Mouse (Mus musculus): ENCODE data around the gene A930017K11Rik. TPM values are rescaled to one million over a fixed set of nuclear protein-coding genes. Genes with fewer than 3 reads are reported as not detected.

The A930017K11Rik gene
- polyA plus RNA-seq (2015; fragmentation: Nextera tagmentation; extraction: Ambion mirVana) = 0.19 and 0.31 TPM in 2 replicates

DNA sequence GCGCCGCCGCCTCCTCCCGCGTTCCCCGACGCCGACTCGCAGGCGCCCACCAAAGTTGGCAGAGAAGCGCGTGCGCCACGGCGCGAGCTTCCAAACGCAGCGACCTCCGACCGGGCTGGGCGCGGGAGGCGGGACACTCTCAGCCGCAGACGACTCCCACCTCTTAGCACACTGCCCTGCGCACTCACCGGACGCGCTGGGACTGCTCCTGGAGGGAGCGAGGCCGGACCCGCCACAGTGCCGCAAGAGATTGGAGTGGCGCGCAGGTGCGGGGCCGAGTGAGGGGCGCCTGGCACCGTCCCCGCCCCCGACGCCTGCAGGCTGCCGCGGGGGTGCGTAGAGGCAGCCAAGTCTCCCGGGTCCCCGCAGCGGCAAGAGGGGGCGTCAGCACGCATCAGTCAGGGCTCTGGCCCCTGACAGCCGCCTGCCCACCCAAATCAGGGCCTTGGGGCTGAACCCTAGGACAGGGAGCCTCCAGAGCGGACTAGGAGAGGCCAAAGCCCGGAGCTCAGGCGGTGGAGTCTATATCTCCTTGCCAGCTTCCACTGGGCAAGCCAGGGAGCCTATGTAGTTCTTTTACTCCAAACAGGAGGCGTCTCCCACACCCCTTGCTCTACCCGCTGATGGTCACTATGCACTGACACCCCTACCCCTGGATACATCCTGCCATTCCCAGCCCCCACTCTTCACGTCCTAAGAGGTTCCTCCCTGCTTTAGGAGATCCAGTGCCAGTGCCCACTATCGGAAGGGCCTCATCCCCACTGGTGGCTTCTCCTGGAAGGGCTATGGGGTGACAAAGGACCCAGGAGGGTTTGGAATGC is at the start of gene A930017K11Rik:
A930017K11Rik (minus strand) TSS at position 763 of the 821 bp plus-strand sequence.
- peak within 1 kb of the TSS; percentile 58 for H3K9ac ChIP-seq
- under 1% methylated on average over 58 of the region's 58 CpGs for WGBS
- peaks cover 55% of the 10 kb centered on the region for H3K27me3 ChIP-seq

DNA sequence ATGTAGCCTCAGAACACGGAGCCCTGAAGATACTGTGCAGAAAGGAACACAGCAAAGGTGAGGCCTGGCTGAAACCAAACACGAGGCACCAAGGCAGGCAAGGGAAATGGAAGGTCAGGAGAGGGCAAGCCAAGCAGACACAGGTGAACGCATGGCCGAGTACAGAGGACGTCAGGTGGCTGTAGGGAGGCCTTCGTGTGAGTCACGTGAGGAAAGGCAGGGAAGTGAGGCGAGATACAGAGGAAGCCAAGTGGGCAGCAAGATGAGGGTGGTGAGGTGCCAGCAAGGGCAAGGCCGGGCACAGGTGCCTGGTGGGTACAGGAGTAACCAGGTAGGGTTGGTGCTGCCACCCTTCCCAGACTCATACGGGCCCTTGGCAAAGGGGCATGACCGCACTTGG is 46.1 kb upstream of the A930017K11Rik start:
- no peak overlapping the region for H3K4me2 ChIP-seq (replicated peaks)
- H3K4me3 ChIP-seq = no peak overlapping the region
- no peaks in the 10 kb centered on the region for H3K9me3 ChIP-seq
- no peak overlapping the region for H3K9ac ChIP-seq
- H3K4me1 ChIP-seq = no peaks in the 10 kb centered on the region
- no peaks in the 10 kb centered on the region for H3K27me3 ChIP-seq
- WGBS = 92% methylated on average over 11 of the region's 11 CpGs
- H3K27ac ChIP-seq = no peak overlapping the region
- peaks cover 56% of the 10 kb centered on the region for H3K36me3 ChIP-seq
- no peak for ATAC-seq (ENCODE audit: low FRiP score, low read depth)

More for the DNA sequence above, at the start of gene A930017K11Rik:
- H3K27ac ChIP-seq = no peak within 1 kb of the TSS
- peak within 1 kb of the TSS; percentile 80 for H3K4me2 ChIP-seq (replicated peaks)
- peaks cover 15% of the 10 kb centered on the region for H3K4me1 ChIP-seq
- ATAC-seq (ENCODE audit: low FRiP score, low read depth) = peak; percentile 11; the same call in 1 of the 2 replicates
- H3K4me3 ChIP-seq = peak within 1 kb of the TSS; percentile 47
- no peaks in the 10 kb centered on the region for H3K9me3 ChIP-seq
- H3K36me3 ChIP-seq = no peaks in the 10 kb centered on the region

DNA sequence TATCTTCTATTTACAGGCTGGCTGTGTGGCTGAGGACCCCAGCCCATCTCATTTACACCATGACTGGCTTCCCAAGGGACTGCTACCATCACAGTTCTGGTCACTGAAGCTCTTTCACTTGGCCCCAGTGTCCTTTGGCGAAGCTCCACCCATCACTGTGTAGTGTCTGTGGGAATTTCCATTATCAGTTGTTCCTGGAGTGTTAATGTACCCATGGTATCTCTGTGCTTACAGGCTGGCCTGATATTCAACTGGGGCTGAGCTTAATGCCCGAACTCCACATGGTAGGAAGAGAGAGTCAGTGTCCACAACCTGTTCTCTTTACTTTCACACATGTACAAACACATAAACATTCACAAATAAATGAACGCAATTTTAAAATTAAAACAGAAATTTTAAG is 41.1 kb upstream of the A930017K11Rik start:
- H3K4me3 ChIP-seq = no peak overlapping the region
- no peak for ATAC-seq (ENCODE audit: low FRiP score, low read depth)
- no peaks in the 10 kb centered on the region for H3K4me1 ChIP-seq
- no peak overlapping the region for H3K4me2 ChIP-seq (replicated peaks)
- H3K9me3 ChIP-seq = no peaks in the 10 kb centered on the region
- 90% methylated on average over 3 of the region's 3 CpGs for WGBS
- no peaks in the 10 kb centered on the region for H3K27me3 ChIP-seq
- H3K36me3 ChIP-seq = peaks cover 73% of the 10 kb centered on the region
- H3K9ac ChIP-seq = no peak overlapping the region
- H3K27ac ChIP-seq = no peak overlapping the region

DNA sequence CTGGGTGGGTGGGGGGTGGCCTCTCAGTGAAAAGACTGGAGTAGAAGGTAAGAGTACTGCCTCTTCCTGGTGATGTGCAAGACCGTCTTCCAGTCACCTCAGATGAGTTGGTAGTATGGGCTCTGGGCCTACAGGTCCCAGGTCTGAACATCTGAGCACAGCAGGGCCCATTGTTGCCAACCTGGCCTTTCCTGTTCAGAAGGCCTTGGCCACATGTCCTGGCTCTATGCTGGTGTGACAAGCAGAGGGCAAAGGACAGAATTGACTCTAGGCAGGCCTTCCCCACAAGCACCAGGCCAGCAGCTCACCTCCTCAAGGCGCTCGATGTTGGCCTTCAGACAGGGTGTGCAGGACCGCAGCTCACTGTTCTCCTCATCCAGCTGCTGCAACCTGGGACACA is 39.9 kb upstream of the A930017K11Rik start:
- peaks cover 61% of the 10 kb centered on the region for H3K36me3 ChIP-seq

DNA sequence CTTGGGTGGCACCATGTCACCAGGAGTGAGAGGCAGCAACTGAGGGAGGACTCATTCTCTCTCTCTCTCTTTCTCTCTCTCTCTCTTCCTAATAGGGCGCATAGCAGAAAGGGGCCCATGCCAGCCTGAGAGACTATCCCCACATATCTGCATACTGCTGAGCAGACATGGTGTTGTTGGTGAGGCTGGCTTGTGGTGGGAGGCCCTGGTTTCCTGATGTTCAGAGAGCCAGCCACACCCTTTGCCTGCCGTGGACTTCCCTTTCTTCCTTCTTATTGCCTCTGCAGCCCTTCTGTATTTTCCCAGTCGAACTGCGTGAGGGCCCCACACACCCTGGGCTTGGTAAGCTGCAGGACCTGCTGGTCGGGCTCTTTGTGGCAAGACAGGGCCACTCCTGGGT is 38.0 kb upstream of the A930017K11Rik start:
- H3K4me3 ChIP-seq = no peak overlapping the region
- no peak for ATAC-seq (ENCODE audit: low FRiP score, low read depth)
- H3K27me3 ChIP-seq = no peaks in the 10 kb centered on the region
- no peak overlapping the region for H3K9ac ChIP-seq
- 86% methylated on average over 5 of the region's 5 CpGs for WGBS
- H3K9me3 ChIP-seq = no peaks in the 10 kb centered on the region
- H3K4me1 ChIP-seq = peaks cover 4% of the 10 kb centered on the region; the same call in 1 of the 2 replicates
- no peak overlapping the region for H3K4me2 ChIP-seq (replicated peaks)
- peaks cover 54% of the 10 kb centered on the region for H3K36me3 ChIP-seq
- H3K27ac ChIP-seq = no peak overlapping the region

More for the DNA sequence above, 39.9 kb upstream of the A930017K11Rik start:
- Histone ChIP-seq H3K27ac (no peak overlapping the region), H3K9ac (no peak overlapping the region), H3K4me3 (no peak overlapping the region), H3K27me3 (no peaks in the 10 kb centered on the region), H3K4me1 (no peaks in the 10 kb centered on the region), H3K4me2 (replicated peaks) (no peak overlapping the region), H3K9me3 (no peaks in the 10 kb centered on the region)
- 97% methylated on average over 4 of the region's 4 CpGs for WGBS
- ATAC-seq (ENCODE audit: low FRiP score, low read depth) = no peak

DNA sequence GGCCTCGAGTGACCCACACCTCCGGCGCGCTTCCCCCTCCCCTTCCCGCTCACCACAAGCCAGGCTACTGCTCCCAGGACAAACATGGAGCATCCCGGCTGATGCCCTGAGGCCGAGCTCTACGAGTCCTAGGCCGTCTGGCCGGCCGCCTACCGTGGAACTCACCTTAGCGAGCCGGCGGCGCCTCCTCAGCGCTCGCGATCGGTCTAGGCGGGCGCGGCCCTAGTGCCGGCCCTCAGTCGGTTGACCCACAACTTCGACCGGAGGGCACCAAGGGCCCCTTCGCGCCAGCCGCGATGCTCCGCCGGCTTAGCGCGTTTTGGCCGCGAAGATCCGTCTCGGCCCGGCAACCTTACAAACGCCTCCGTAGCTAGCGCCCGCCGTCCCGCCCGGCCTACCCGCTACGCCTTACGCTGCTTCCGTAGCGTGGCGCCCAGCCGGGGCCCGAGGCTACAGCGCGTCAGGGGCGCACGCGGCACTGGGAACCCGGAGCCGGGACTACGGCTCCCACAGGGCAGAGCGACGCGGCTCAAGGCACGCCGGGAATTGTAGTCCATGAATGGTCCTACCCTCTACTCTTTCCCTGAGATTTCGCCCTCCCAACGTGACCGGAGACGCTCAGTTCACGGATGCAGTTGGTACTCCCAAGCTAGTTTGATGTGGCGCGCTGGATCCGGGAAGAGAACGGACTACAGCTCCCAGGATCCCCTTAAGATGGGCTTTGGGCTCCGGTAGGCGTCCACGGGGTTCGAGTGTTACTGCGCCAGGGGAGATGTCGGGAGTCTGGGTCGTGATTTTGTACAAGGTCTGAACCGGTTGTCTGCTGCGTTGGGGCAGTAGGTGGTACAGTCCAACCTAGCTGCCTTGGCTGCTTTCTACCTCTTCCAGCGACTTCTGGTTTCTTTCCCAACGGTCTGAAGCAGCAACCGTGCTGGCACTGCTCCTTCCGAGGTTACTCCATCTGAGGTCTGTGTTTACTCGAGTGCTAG is 33.2 kb upstream of the A930017K11Rik start, which contains the start of gene Capn15:
Capn15 (minus strand) TSS at position 491 of the 989 bp plus-strand sequence.
- Histone ChIP-seq H3K4me2 (replicated peaks) (peak within 1 kb of the TSS; percentile 82), H3K4me3 (peak within 1 kb of the TSS; percentile 74), H3K9ac (peak within 1 kb of the TSS; percentile 87), H3K9me3 (no peaks in the 10 kb centered on the region), H3K27me3 (no peaks in the 10 kb centered on the region), H3K4me1 (peaks cover 24% of the 10 kb centered on the region), H3K27ac (peak within 1 kb of the TSS; percentile 86), H3K36me3 (peaks cover 16% of the 10 kb centered on the region)
- ATAC-seq (ENCODE audit: low FRiP score, low read depth) = peak; percentile 99
- under 1% methylated on average over 90 of the region's 91 CpGs for WGBS

DNA sequence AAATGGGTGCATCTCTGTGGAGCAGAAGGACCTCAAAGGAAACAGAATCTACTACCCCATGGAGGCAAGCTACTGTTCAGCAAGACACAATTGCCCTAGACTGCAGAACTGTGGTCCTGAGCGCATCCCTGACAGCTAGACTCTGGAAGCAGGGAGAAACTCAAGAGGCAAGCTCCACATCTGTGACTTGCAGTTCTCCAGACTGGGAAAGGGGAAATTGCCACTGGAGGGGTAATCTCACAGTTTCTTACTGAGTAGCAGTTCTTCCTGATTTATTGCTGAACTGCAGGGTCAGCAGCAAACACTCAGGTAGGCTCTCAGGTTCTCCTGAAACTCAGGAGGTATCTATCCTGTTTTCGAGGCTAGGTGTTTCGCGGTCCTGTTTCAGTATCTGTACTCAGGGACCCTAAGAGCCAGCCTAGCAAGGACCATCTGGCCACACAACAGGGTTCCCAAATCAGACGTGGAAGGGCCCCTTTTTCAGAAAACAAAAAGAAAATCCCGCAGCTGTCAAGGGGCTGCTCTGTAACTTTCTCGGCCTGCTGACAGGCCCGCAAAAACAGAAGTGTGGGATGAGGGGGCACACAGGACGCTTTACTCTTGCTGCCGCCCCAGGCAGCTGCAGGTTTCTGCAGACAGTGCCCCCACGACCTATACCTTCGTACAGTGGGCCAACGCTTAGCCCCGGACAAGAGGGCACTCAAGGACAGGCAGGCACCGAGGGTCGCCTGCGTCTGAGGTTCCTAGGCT is 32.4 kb upstream of the A930017K11Rik start:
- H3K9me3 ChIP-seq = no peaks in the 10 kb centered on the region
- peak overlapping the region; percentile 86; the same call in 1 of the 2 replicates for H3K27ac ChIP-seq
- peaks cover 7% of the 10 kb centered on the region for H3K36me3 ChIP-seq
- 0 out of 2 replicates have a peak, but pooled peaks have one; percentile 0 for ATAC-seq (ENCODE audit: low FRiP score, low read depth)
- H3K4me1 ChIP-seq = peaks cover 28% of the 10 kb centered on the region
- H3K9ac ChIP-seq = peak overlapping the region; percentile 87
- H3K4me2 ChIP-seq (replicated peaks) = peak overlapping the region; percentile 82
- 10% methylated on average over 17 of the region's 17 CpGs for WGBS
- H3K4me3 ChIP-seq = peak overlapping the region; percentile 74
- H3K27me3 ChIP-seq = no peaks in the 10 kb centered on the region

DNA sequence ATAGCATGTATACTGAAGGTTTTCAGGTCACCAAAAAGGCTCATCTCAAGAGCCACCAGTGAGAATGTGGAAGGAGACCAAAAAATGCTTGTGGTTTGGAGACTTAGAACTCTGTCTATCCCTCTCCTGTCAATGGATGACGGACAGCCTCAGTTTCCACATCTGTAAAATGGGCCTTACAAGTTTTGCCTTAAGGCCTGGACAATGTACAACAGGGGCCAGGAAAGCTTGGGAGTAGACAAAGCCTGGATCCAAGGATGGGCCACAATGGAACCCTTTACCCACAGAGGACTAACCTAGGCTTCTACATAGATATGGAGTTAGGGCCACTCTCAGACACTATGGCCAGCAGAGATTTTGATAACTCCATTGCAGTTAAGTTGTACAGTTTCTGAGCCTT is 31.7 kb upstream of the A930017K11Rik start:
- Histone ChIP-seq H3K27me3 (no peaks in the 10 kb centered on the region), H3K4me3 (peak overlapping the region; percentile 74), H3K9me3 (no peaks in the 10 kb centered on the region), H3K4me1 (peaks cover 30% of the 10 kb centered on the region), H3K4me2 (replicated peaks) (peak overlapping the region; percentile 82), H3K27ac (no peak overlapping the region), H3K36me3 (0 out of 2 replicates have a peak, but pooled peaks cover 2% of the 10 kb centered on the region), H3K9ac (peak overlapping the region; percentile 87)
- 97% methylated on average over 1 of the region's 1 CpGs for WGBS
- no peak for ATAC-seq (ENCODE audit: low FRiP score, low read depth)

DNA sequence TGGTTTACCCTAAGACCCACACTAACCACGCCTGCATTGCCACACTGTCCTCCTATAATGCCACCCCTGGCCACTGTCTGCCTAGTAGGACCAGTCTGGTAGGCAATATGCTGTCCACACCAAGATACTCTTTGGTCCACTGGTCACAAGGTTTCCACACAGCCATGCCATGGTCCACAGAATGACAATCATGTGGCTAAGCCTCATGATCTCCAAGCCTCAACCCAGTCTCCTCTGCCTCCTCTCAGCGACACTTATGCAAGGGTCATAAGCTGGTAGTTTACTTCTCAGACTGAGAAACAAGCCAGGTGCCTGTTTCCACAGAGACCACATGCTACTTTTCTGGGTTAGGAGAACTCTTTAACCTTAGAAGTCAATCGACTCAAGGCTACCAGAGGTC is 30.5 kb upstream of the A930017K11Rik start:
- H3K27me3 ChIP-seq = no peaks in the 10 kb centered on the region
- H3K4me3 ChIP-seq = 0 out of 2 replicates have a peak overlapping the region, but pooled peaks have one; percentile 2
- peaks cover 7% of the 10 kb centered on the region; the same call in 1 of the 2 replicates for H3K36me3 ChIP-seq
- WGBS = 84% methylated on average over 3 of the region's 3 CpGs
- H3K9ac ChIP-seq = peak overlapping the region; percentile 35; the same call in 1 of the 2 replicates
- no peak overlapping the region for H3K4me2 ChIP-seq (replicated peaks)
- no peak for ATAC-seq (ENCODE audit: low FRiP score, low read depth)
- H3K9me3 ChIP-seq = no peaks in the 10 kb centered on the region
- H3K4me1 ChIP-seq = peaks cover 30% of the 10 kb centered on the region
- no peak overlapping the region for H3K27ac ChIP-seq

DNA sequence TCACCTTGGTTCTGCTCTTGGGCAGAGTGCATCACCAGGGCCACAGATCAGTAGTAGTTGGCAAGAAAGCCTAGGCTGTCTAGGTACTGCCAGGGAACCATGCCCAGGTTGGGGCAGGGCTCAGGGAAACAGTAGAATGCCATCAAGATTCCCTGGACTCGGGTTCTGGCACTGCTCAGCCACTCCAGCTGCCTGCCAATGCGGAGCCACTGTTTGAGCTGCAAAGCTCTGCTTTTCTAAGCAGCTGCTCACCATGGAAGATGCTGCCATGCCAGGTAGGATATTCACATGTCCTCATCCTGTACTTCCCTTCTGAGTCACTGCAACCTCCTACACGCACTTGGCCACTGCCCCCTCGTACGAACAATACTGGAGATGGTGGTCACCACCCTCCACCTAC is 28.5 kb upstream of the A930017K11Rik start:
- H3K9me3 ChIP-seq = no peaks in the 10 kb centered on the region
- no peak for ATAC-seq (ENCODE audit: low FRiP score, low read depth)
- no peak overlapping the region for H3K4me2 ChIP-seq (replicated peaks)
- no peaks in the 10 kb centered on the region for H3K27me3 ChIP-seq
- H3K9ac ChIP-seq = no peak overlapping the region
- H3K36me3 ChIP-seq = peaks cover 9% of the 10 kb centered on the region; the same call in 1 of the 2 replicates
- H3K27ac ChIP-seq = no peak overlapping the region
- H3K4me1 ChIP-seq = peaks cover 26% of the 10 kb centered on the region
- H3K4me3 ChIP-seq = no peak overlapping the region
- 89% methylated on average over 5 of the region's 5 CpGs for WGBS

Data from limb, embryonic 13.5 days (tissue).